Mouse (Mus musculus) lung, adult 2 months (tissue): Measurements from ENCODE around the gene Slitrk4. TPM values are rescaled to one million over a fixed set of nuclear protein-coding genes. Genes with fewer than 3 reads are reported as not detected.

Experiments used
- DNase-seq: peaks from one replicate; pipeline ENCODE4 v3.0.0; 2022
- H3K4me1 ChIP-seq: fragments of 200-500 bp; 2 replicates; pipeline ENCODE4 v1.6.1; 2011; ENCODE audit warnings: low read length; ENCODE audit not compliant: control insufficient read depth, insufficient read depth
- H3K4me3 ChIP-seq: fragments of 200-500 bp; replicated peaks from 2 replicates; pipeline ENCODE3; 2011; ENCODE audit warnings: low read depth, mild to moderate bottlenecking, control low read depth, low read length; ENCODE audit errors: extremely low read depth
- CTCF ChIP-seq: fragments of 200-500 bp; IDR thresholded peaks from 2 replicates; pipeline ENCODE4 v1.5.1; 2011; ENCODE audit warnings: mild to moderate bottlenecking, low read length, control low read depth; ENCODE audit not compliant: insufficient read depth
- POLR2A ChIP-seq: fragments of 200-500 bp; IDR thresholded peaks from 2 replicates; pipeline ENCODE4 v1.6.1; 2011; ENCODE audit warnings: low read depth, mild to moderate bottlenecking, control low read depth, low read length, borderline replicate concordance; ENCODE audit errors: extremely low read depth
- WGBS: fragments of 180-500 bp; shearing (Covaris S2); methylation state at CpG from one replicate; pipeline ENCODE4 v1.1.7; 2018; 5-methylcytosine and 5-hydroxymethylcytosine counted together
- polyA plus RNA-seq: library from polyadenylated mRNA; depleted of rRNA; stranded (reverse); fragments of >200 nt; gene quantifications from 2 replicates; pipeline ENCODE4 v1.2.3, GENCODE M21; 2012; rRNA removed

Gene Slitrk4
- not detected in 2 replicates for polyA plus RNA-seq

- no peak for DNase-seq
- TF ChIP-seq CTCF: no peak
- no peak for TF ChIP-seq POLR2A
- H3K4me3 ChIP-seq: no peak within 1 kb of the TSS
- WGBS: 15% methylated on average over 54 of the region's 54 CpGs
- no peaks in the 10 kb centered on the region for H3K4me1 ChIP-seq
These were observed at the start of gene Slitrk4 for GRCm38 (mm10) chrX:64276290-64277125. TSS of gene Slitrk4 (minus strand) at chrX:64276996.

GRCm38 (mm10) chrX:64319501-64319900 is 42.7 kb upstream of the Slitrk4 start:
- no peak for TF ChIP-seq POLR2A
- TF ChIP-seq CTCF: no peak
- Histone ChIP-seq H3K4me1 (no peaks in the 10 kb centered on the region), H3K4me3 (no peak overlapping the region)
- 56% methylated on average over 2 of the region's 2 CpGs for whole genome bisulfite sequencing
- no peak for DNase-seq

GRCm38 (mm10) chrX:64277991-64278301 is 1.1 kb upstream of the Slitrk4 start:
- Histone ChIP-seq H3K4me1 (no peaks in the 10 kb centered on the region), H3K4me3 (no peak overlapping the region)
- DNase-seq: no peak
- 24% methylated on average over 6 of the region's 6 CpGs for WGBS
- TF ChIP-seq POLR2A: no peak
- no peak for TF ChIP-seq CTCF

GRCm38 (mm10) chrX:64277126-64277990 is 562 bp upstream of the Slitrk4 start:
- WGBS: 24% methylated on average over 22 of the region's 22 CpGs
- no peaks in the 10 kb centered on the region for H3K4me1 ChIP-seq
- H3K4me3 ChIP-seq: no peak overlapping the region
- TF ChIP-seq CTCF: no peak
- TF ChIP-seq POLR2A: no peak
- no peak for DNase-seq

- 19% methylated on average over 41 of the region's 41 CpGs for WGBS
- Histone ChIP-seq H3K4me1 (no peaks in the 10 kb centered on the region), H3K4me3 (no peak overlapping the region)
- TF ChIP-seq POLR2A: no peak
- TF ChIP-seq CTCF: no peak
- no peak for DNase-seq
These were observed 1.1 kb downstream of the Slitrk4 start for GRCm38 (mm10) chrX:64275501-64276289.

- DNase-seq: no peak
- WGBS: 71% methylated on average over 1 of the region's 1 CpGs
- H3K4me1 ChIP-seq: no peaks in the 10 kb centered on the region
- H3K4me3 ChIP-seq: no peak overlapping the region
- TF ChIP-seq POLR2A (no peak), CTCF (no peak)
These were observed 13.3 kb downstream of the Slitrk4 start for GRCm38 (mm10) chrX:64263481-64263880.

Other genes with a start within 250 kb of the Slitrk4 start
- gene Gm6760, start 124.8 kb downstream of the Slitrk4 start, polyA plus RNA-seq: not detected in 2 replicates
- not detected in 2 replicates for gene 3830417A13Rik, start 103.4 kb downstream of the Slitrk4 start, polyA plus RNA-seq